Mouse (Mus musculus) midbrain, embryonic 11.5 days (tissue): ENCODE results near the gene Efcab8. TPM values are rescaled to one million over a fixed set of nuclear protein-coding genes. Genes with fewer than 3 reads are reported as not detected.

Source experiments
- ATAC-seq: fragments of 200-750 bp; cut with Nextera tagmentation; 2 replicates; pipeline ENCODE4 v1.8.0; 2017; ENCODE audit warnings: moderate TSS enrichment, moderate library complexity; ENCODE audit not compliant: low FRiP score
- DNase-seq: peaks from one replicate; pipeline ENCODE4 v3.0.0; 2015; ENCODE audit warnings: low spot score; ENCODE audit errors: missing footprints
- H3K27ac ChIP-seq: fragments of 300-500 bp; sonication (generic); 2 replicates; pipeline ENCODE4 v1.5.1; 2014; ENCODE audit warnings: low read depth, low read length
- H3K27me3 ChIP-seq: fragments of 300-500 bp; sonication (generic); 2 replicates; pipeline ENCODE4 v1.6.1; 2014; ENCODE audit warnings: mild to moderate bottlenecking, low read length, moderate library complexity, mixed read lengths; ENCODE audit not compliant: control insufficient read depth, insufficient read depth
- H3K36me3 ChIP-seq: fragments of 300-500 bp; sonication (generic); 2 replicates; pipeline ENCODE4 v1.6.1; 2014; ENCODE audit warnings: mild to moderate bottlenecking, low read length, moderate library complexity, mixed read lengths; ENCODE audit not compliant: control insufficient read depth, insufficient read depth
- H3K4me1 ChIP-seq: fragments of 300-500 bp; sonication (generic); 2 replicates; pipeline ENCODE4 v1.6.1; 2014; ENCODE audit warnings: low read length; ENCODE audit not compliant: control insufficient read depth, insufficient read depth
- H3K4me2 ChIP-seq: fragments of 300-500 bp; sonication (generic); 2 replicates; pipeline ENCODE4 v1.6.1; 2014; ENCODE audit warnings: mild to moderate bottlenecking, moderate library complexity
- H3K4me3 ChIP-seq: fragments of 300-500 bp; sonication (generic); 2 replicates; pipeline ENCODE4 v1.5.1; 2014; ENCODE audit warnings: low read depth, low read length
- H3K9ac ChIP-seq: fragments of 300-500 bp; sonication (generic); 2 replicates; pipeline ENCODE4 v1.6.1; 2014; ENCODE audit warnings: low read length
- H3K9me3 ChIP-seq: fragments of 300-500 bp; sonication (generic); 2 replicates; pipeline ENCODE4 v1.6.1; 2016; ENCODE audit warnings: low read length; ENCODE audit not compliant: control insufficient read depth
- WGBS: fragments of 180-500 bp; shearing (Covaris S2); extraction: QIAGEN DNeasy Blood & Tissue Kit; methylation state at CpG from one replicate; pipeline ENCODE4 v1.1.7; 2014; 5-methylcytosine and 5-hydroxymethylcytosine counted together
- polyA plus RNA-seq: library from polyadenylated mRNA; unstranded; fragments of >200 nt; fragmentation: Nextera tagmentation; extraction: Ambion mirVana; gene quantifications from 2 replicates; pipeline ENCODE4 v1.2.1, GENCODE M21; 2014

Efcab8 gene
- polyA plus RNA-seq, 1 experiment from 2014 or later: not detected

GRCm38 (mm10) chr2:153870984-153871383 is 91.3 kb downstream of the Efcab8 start, which contains the start of gene Sun5:
Gene Sun5, minus strand, starts transcription at chr2:153871084.
- H3K9me3 ChIP-seq: no peaks in the 10 kb centered on the region
- H3K27me3 ChIP-seq: no peaks in the 10 kb centered on the region
- H3K4me2 ChIP-seq: no peak within 1 kb of the TSS
- 86% methylated on average over 4 of the region's 4 CpGs for WGBS
- DNase-seq (no peak), ATAC-seq (no peak)
- H3K27ac ChIP-seq: no peak within 1 kb of the TSS
- no peaks in the 10 kb centered on the region for H3K4me1 ChIP-seq
- H3K4me3 ChIP-seq: no peak within 1 kb of the TSS
- H3K36me3 ChIP-seq: no peaks in the 10 kb centered on the region
- H3K9ac ChIP-seq: no peak within 1 kb of the TSS

- Histone ChIP-seq H3K27me3 (no peaks in the 10 kb centered on the region), H3K9me3 (no peaks in the 10 kb centered on the region), H3K4me3 (no peak within 1 kb of the TSS), H3K27ac (no peak within 1 kb of the TSS), H3K36me3 (no peaks in the 10 kb centered on the region), H3K4me1 (no peaks in the 10 kb centered on the region), H3K9ac (no peak within 1 kb of the TSS), H3K4me2 (no peak within 1 kb of the TSS)
- DNase-seq (no peak), ATAC-seq (no peak)
- 76% methylated on average over 9 of the region's 9 CpGs for WGBS
These were observed 95.0 kb downstream of the Efcab8 start, which contains the start of gene Bpifb2 for GRCm38 (mm10) chr2:153874745-153875144. Gene Bpifb2, plus strand, starts transcription at chr2:153875045.

Other genes with a start within 250 kb of the Efcab8 start
- 19.5 and 19.9 TPM in 2 replicates for gene Nol4l, start 250.0 kb upstream of the Efcab8 start, polyA plus RNA-seq
- 64.9 and 65.4 TPM in 2 replicates for gene Commd7, start 147.2 kb upstream of the Efcab8 start, polyA plus RNA-seq
- 12.7 and 12.9 TPM in 2 replicates for gene Dnmt3b, start 130.5 kb upstream of the Efcab8 start, polyA plus RNA-seq
- gene Dnmt3c, start 83.3 kb upstream of the Efcab8 start, polyA plus RNA-seq: 0.07 TPM in 1 of 2 replicates, not detected in the other
- 394 and 463 TPM in 2 replicates for gene Mapre1, start 38.7 kb upstream of the Efcab8 start, polyA plus RNA-seq
- gene Sun5, start 91.2 kb downstream of the Efcab8 start, polyA plus RNA-seq: not detected in 2 replicates
- not detected in 2 replicates for gene Bpifb2, start 95.1 kb downstream of the Efcab8 start, polyA plus RNA-seq
- gene Bpifb6, start 120.5 kb downstream of the Efcab8 start, polyA plus RNA-seq: not detected in 2 replicates
- not detected in 2 replicates for gene Bpifb3, start 138.3 kb downstream of the Efcab8 start, polyA plus RNA-seq
- gene Bpifb4, start 158.3 kb downstream of the Efcab8 start, polyA plus RNA-seq: 0.18 TPM in 1 of 2 replicates, not detected in the other
- gene Bpifa6, start 195.0 kb downstream of the Efcab8 start, polyA plus RNA-seq: not detected in 2 replicates
- gene Bpifa2, start 228.3 kb downstream of the Efcab8 start, polyA plus RNA-seq: not detected in 2 replicates